Mouse (Mus musculus) bone marrow macrophage, adult 2 months (primary cell): ENCODE results near the gene Gm43517. TPM values are rescaled to one million over a fixed set of nuclear protein-coding genes. Genes with fewer than 3 reads are reported as not detected.

ENCODE experiments used
- H3K27ac ChIP-seq: 2 replicates; pipeline ENCODE4 v1.5.1; 2012; ENCODE audit warnings: low read depth, low read length; ENCODE audit not compliant: insufficient read depth
- H3K4me1 ChIP-seq: 2 replicates; pipeline ENCODE4 v1.6.1; 2012; ENCODE audit warnings: low read length; ENCODE audit not compliant: control insufficient read depth, insufficient read depth
- H3K4me3 ChIP-seq: 2 replicates; pipeline ENCODE4 v1.5.1; 2012; ENCODE audit warnings: mild to moderate bottlenecking, low read length, moderate library complexity; ENCODE audit not compliant: insufficient read depth
- CTCF ChIP-seq: IDR thresholded peaks from 2 replicates; pipeline ENCODE4 v1.5.1; 2012; ENCODE audit warnings: low read depth, mild to moderate bottlenecking, low read length, moderate library complexity
- POLR2A ChIP-seq: IDR thresholded peaks from 2 replicates; pipeline ENCODE4 v1.6.1; 2012; ENCODE audit warnings: mild to moderate bottlenecking, low read depth, low read length, borderline replicate concordance
- polyA plus RNA-seq: library from polyadenylated mRNA; stranded (reverse); fragments of >200 nt; gene quantifications from 2 replicates; pipeline ENCODE4 v1.2.4, GENCODE M21; 2012; ENCODE audit not compliant: missing spikeins, insufficient read depth, insufficient read length

Gene Gm43517
- polyA plus RNA-seq, 1 experiment = not detected

DNA sequence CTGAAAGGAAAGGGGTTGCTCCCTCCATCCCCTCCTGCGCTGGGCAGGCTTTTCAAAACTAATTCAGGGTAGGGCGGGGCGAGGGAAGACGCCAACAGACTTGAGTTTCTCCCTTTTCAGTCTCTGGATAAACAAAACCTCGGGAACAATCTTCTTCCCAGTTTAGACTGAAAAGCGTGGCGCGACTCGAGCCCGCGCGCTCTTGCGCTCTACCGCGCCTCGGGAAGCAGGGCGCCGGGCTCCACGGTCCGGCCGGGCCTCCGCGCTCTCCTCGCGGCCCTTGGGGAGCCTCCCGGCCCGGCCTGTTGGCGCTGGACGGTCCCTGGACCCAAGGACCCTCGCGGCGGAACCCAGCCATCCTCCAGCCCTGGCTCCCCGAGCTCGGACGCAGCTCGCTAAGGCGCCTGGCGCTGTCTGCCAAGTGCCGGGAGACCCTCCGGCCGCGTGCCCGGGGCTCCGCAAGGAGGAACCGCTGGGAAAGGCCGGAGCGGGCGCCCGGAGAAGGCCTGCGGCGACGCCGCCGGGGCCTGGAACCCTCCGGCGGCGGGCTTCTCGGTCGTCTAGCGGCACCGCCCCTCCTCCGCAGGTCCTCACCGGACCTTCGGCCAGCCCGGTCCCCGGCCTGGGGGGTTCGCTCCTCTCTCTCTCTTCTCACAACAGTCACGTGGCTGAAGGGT, 16.3 kb downstream of the Gm43517 start:
- no peak overlapping the region for H3K27ac ChIP-seq
- TF ChIP-seq POLR2A = no peak
- TF ChIP-seq CTCF = no peak
- peak overlapping the region; percentile 5; the same call in 1 of the 2 replicates for H3K4me3 ChIP-seq
- no peaks in the 10 kb centered on the region for H3K4me1 ChIP-seq

DNA sequence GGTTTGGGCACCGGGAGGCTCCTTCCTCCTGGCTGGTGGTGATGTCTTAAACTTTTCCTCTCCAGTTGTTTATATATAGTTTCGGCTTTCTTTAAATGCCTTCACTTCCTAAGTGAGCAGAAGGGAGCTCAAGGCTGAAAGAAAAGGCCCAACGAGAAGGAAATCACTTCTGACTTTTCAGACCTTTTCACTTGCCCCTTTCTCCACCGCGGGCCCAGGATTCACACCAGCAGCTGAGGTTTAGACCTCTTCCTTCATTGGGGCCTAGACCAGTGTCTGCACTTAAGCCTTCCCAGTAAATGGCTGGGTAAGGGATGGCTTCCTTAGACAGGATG, 16.8 kb downstream of the Gm43517 start:
- Histone ChIP-seq H3K27ac (no peak overlapping the region), H3K4me1 (no peaks in the 10 kb centered on the region), H3K4me3 (no peak overlapping the region)
- TF ChIP-seq CTCF (no peak), POLR2A (no peak)

- no peak overlapping the region for H3K4me3 ChIP-seq
- no peak overlapping the region for H3K27ac ChIP-seq
- TF ChIP-seq CTCF (no peak), POLR2A (no peak)
- no peaks in the 10 kb centered on the region for H3K4me1 ChIP-seq
Measured at GRCm38 (mm10) chr12:49409833-49410232, 24.9 kb downstream of the Gm43517 start.

- Histone ChIP-seq H3K4me3 (no peak overlapping the region), H3K27ac (no peak overlapping the region), H3K4me1 (no peaks in the 10 kb centered on the region)
- TF ChIP-seq POLR2A = no peak
- no peak for TF ChIP-seq CTCF
Measured at GRCm38 (mm10) chr12:49417963-49418362, 33.0 kb downstream of the Gm43517 start.

Other genes starting within 250 kb of the Gm43517 start
- not detected in 2 replicates for gene Foxg1, start 2.5 kb upstream of the Gm43517 start, polyA plus RNA-seq